Mouse (Mus musculus) thymus, postnatal 25 days (tissue): Measurements from ENCODE around the gene Tmub1.
A peak's percentile ranks its signal among the peaks of the same experiment; 100 is the strongest.
"Not testable (repeated sequence)": the region's sequence is repeated elsewhere in the genome, so short reads cannot be mapped to it uniquely, and the experiment has no call there.

Experiments
- DNase-seq: peaks from one replicate; pipeline ENCODE4 v3.0.0; 2022

The Tmub1 gene

GRCm38 (mm10) chr5:24423129-24424003, 24.3 kb downstream of the Tmub1 start, which contains the start of the genes Cdk5 and Slc4a2:
TSS of gene Cdk5 (minus strand) at chr5:24423530.
TSS of gene Slc4a2 (plus strand) at chr5:24423837.
- peak; percentile 97 for DNase-seq

- DNase-seq: no peak
Observed at GRCm38 (mm10) chr5:24420381-24420780, 27.3 kb downstream of the Tmub1 start.

- DNase-seq: no peak
Observed at GRCm38 (mm10) chr5:24417587-24417986, 30.1 kb downstream of the Tmub1 start.

- peak; percentile 72 for DNase-seq
Observed at GRCm38 (mm10) chr5:24416222-24416736, 31.4 kb downstream of the Tmub1 start.

- DNase-seq: no peak
Observed at GRCm38 (mm10) chr5:24413938-24414337, 33.7 kb downstream of the Tmub1 start.

GRCm38 (mm10) chr5:24413042-24413693, 34.5 kb downstream of the Tmub1 start, which contains the start of gene Asic3:
TSS of gene Asic3 (plus strand) at chr5:24413392.
- DNase-seq: no peak

GRCm38 (mm10) chr5:24412063-24412462, 35.6 kb downstream of the Tmub1 start:
- DNase-seq: no peak

- no peak for DNase-seq
Observed at GRCm38 (mm10) chr5:24409466-24409865, 38.2 kb downstream of the Tmub1 start.

- DNase-seq: no peak
Observed at GRCm38 (mm10) chr5:24408651-24409050, 39.0 kb downstream of the Tmub1 start.

- no peak for DNase-seq
Observed at GRCm38 (mm10) chr5:24405389-24405876, 42.2 kb downstream of the Tmub1 start.

GRCm38 (mm10) chr5:24404594-24405360, 42.9 kb downstream of the Tmub1 start:
- no peak for DNase-seq

- no peak for DNase-seq
Observed at GRCm38 (mm10) chr5:24401969-24402368, 45.7 kb downstream of the Tmub1 start.

- no peak for DNase-seq
Observed at GRCm38 (mm10) chr5:24400911-24401605, 46.6 kb downstream of the Tmub1 start.

- DNase-seq: no peak
Observed at GRCm38 (mm10) chr5:24400362-24400761, 47.3 kb downstream of the Tmub1 start.

- DNase-seq: no peak
Observed at GRCm38 (mm10) chr5:24399686-24400085, 48.0 kb downstream of the Tmub1 start.

GRCm38 (mm10) chr5:24396254-24396653, 51.4 kb downstream of the Tmub1 start:
- not testable (repeated sequence) for DNase-seq
